Mouse (Mus musculus): ENCODE measurements at regions not wholly inside any gene's neighbourhood (a gene's known extent, or its start where the extent isn't known, plus 50 kb on each side); places are given as distances from the start of the nearest gene placed in this dataset.
A peak's percentile ranks its signal among the peaks of the same experiment; 100 is the strongest.

DNA sequence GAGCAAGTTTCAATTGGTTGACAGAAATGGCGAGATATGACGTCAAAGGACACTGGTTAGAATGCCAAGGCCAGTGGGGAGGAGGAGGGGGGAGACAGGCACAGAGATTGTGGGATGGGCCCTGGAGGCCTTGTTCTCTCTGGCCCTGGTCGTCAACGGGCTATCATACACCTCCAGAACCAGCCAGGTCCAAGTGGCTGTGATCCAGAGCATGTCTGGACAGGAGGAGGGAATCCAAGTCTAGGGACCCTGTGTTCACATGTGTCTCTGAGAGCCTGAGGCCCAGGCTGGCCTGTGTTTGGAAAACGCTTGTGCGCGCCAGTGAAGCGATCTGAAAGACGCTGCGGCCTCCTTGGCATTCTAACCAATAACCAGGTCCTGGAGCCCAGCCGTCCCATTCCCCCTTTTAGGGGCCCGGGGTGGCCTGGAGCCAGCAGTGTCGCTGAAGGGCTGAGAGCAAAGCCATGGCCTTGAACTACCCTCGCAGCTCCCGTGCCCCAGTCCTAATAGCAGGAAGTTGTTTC lies 65.1 kb upstream of the Ppara start:
- WGBS = 31% methylated on average over 15 of the region's 15 CpGs
- peak overlapping the region; percentile 86 for H3K9ac ChIP-seq (replicated peaks; ENCODE audit: low read depth, low read length)
- peak overlapping the region; percentile 85 for H3K4me3 ChIP-seq (ENCODE audit: low read depth, low read length)
- H3K27ac ChIP-seq (ENCODE audit: low read length) = peak overlapping the region; percentile 86
- H3K27me3 ChIP-seq (ENCODE audit: control insufficient read depth, insufficient read depth, low read length) = peaks cover 10% of the 10 kb centered on the region
- H3K36me3 ChIP-seq (ENCODE audit: control insufficient read depth, insufficient read depth, low read length) = no peaks in the 10 kb centered on the region; the same call in 1 of the 2 replicates
- H3K9me3 ChIP-seq (ENCODE audit: control insufficient read depth, low read depth, low read length) = no peaks in the 10 kb centered on the region
- H3K4me2 ChIP-seq (replicated peaks; ENCODE audit: low read depth, low read length) = peak overlapping the region; percentile 86
- peaks cover 17% of the 10 kb centered on the region for H3K4me1 ChIP-seq (ENCODE audit: control insufficient read depth, insufficient read depth, low read length)
- peak; percentile 16; the same call in 1 of the 2 replicates for ATAC-seq (ENCODE audit: insufficient number of reproducible peaks, insufficient read depth, low FRiP score, low read depth)

DNA sequence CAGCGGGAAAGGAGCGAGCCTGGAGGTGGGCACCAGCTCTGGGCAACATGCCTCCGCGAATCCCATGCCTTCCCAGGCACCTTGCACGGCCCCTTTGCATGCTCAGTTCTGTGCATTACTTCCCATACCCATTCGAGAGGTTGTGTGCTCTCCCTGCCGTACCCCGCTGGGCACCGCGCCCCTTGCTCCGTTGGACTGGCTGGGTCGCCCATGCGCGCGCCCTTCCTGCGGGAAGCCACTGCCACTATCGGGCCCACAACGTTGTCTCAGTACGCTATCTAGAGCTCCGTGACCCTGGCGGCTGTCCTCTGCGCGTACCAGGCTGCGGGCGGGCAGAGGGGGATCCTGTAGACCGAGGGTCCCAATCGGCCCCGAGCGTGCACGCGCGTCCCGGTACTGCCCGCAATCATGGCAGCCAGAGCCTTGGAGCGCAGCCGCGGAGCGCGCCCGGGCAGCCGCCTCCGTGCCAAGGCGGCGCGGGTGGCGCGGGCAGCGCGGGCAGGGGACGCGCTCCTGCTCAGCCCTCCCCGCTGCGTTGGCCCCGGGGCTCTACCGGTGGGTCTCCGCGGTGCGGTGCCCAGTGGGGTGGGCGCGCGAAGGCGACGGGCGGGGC lies 64.5 kb upstream of the Ppara start:
- Histone ChIP-seq H3K27ac (ENCODE audit: low read length) (peak overlapping the region; percentile 86), H3K36me3 (ENCODE audit: control insufficient read depth, insufficient read depth, low read length) (no peaks in the 10 kb centered on the region; the same call in 1 of the 2 replicates), H3K9me3 (ENCODE audit: control insufficient read depth, low read depth, low read length) (no peaks in the 10 kb centered on the region), H3K9ac (replicated peaks; ENCODE audit: low read depth, low read length) (peak overlapping the region; percentile 86), H3K4me3 (ENCODE audit: low read depth, low read length) (peak overlapping the region; percentile 85), H3K27me3 (ENCODE audit: control insufficient read depth, insufficient read depth, low read length) (peaks cover 10% of the 10 kb centered on the region), H3K4me2 (replicated peaks; ENCODE audit: low read depth, low read length) (peak overlapping the region; percentile 86), H3K4me1 (ENCODE audit: control insufficient read depth, insufficient read depth, low read length) (peaks cover 17% of the 10 kb centered on the region)
- peak; percentile 64 for ATAC-seq (ENCODE audit: insufficient number of reproducible peaks, insufficient read depth, low FRiP score, low read depth)
- WGBS = 2% methylated on average over 53 of the region's 64 CpGs

DNA sequence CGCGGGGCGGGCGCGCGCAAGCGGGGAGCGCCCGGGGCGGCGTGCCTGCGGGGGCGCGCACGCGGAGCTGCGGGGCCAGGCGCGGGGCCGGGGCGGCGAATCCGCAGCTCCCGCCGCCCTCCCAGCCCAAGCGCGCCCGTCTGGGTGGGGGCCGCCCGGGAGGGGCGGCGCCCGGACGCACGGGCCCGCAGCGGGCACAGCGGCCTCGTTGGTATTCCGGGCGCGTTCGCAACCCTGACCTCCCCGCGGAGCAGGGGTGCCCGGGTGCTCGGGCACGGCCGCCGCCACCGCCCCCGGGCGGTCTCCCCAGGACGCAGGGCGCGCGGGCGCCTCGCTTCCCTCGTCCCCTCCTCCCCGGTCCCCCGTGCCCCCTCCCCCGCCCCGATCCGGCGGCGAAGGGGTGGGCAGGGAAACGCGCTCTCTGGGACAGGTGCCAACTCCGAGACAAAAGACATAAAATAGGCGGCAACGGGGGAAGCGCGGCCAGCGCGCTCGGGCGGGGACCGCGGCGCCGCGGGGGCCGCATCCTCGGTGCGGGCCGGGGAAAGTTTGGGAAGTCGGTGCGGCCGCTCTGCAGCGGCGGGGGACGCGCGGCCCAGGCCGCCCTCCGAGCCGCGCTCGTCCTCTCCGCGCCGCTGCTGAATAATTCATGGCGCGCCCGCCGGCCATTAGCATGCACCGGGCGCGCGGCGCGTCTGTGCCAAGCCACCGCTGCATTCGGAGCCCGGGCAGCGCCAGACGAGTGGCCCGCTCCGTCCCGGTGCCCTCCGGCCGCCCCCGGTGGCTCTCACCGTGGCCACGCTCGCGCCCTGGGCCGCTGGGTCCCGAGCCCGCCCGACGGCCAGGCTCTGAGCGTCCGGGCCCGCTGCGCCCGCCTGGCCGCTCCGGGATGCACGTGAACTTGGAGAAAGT lies 63.7 kb upstream of the Ppara start:
- WGBS = under 1% methylated on average over 71 of the region's 141 CpGs

DNA sequence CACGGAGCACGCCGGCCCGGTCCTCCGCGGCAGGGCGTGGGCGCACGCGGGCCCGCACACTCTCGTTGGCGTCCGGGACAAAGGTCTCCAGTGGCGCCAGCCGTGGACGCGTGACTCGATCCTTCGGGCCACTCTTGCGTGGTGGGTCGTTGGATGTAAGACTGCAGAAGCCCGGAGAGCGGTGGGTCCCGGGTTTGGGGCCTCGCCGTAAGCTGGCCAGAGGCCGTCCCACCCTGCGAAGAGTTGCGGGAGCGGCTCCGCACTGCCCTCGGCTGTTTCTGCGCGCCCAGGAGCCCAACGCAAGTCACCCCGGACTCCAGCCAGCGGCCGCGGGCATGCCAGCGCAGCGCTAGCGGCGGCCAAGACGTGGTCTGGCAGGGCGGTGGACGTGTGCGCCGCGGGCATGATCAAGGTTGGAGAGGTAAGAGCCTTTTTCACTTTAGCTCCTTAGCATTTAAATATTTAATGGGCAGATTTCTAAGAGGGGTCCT lies 63.0 kb upstream of the Ppara start:
- Histone ChIP-seq H3K4me3 (ENCODE audit: low read depth, low read length) (peak overlapping the region; percentile 85), H3K9me3 (ENCODE audit: control insufficient read depth, low read depth, low read length) (no peaks in the 10 kb centered on the region), H3K9ac (replicated peaks; ENCODE audit: low read depth, low read length) (peak overlapping the region; percentile 86), H3K4me1 (ENCODE audit: control insufficient read depth, insufficient read depth, low read length) (peaks cover 17% of the 10 kb centered on the region), H3K36me3 (ENCODE audit: control insufficient read depth, insufficient read depth, low read length) (no peaks in the 10 kb centered on the region; the same call in 1 of the 2 replicates), H3K4me2 (replicated peaks; ENCODE audit: low read depth, low read length) (peak overlapping the region; percentile 86), H3K27ac (ENCODE audit: low read length) (peak overlapping the region; percentile 86; the same call in 1 of the 2 replicates), H3K27me3 (ENCODE audit: control insufficient read depth, insufficient read depth, low read length) (peaks cover 5% of the 10 kb centered on the region)
- ATAC-seq (ENCODE audit: insufficient number of reproducible peaks, insufficient read depth, low FRiP score, low read depth) = no peak
- 3% methylated on average over 50 of the region's 50 CpGs for WGBS

More for the DNA sequence above, 63.7 kb upstream of the Ppara start:
- peak overlapping the region; percentile 86 for H3K9ac ChIP-seq (replicated peaks; ENCODE audit: low read depth, low read length)
- peak overlapping the region; percentile 86 for H3K4me2 ChIP-seq (replicated peaks; ENCODE audit: low read depth, low read length)
- H3K27ac ChIP-seq (ENCODE audit: low read length) = peak overlapping the region; percentile 86
- no peaks in the 10 kb centered on the region for H3K9me3 ChIP-seq (ENCODE audit: control insufficient read depth, low read depth, low read length)
- no peaks in the 10 kb centered on the region; the same call in 1 of the 2 replicates for H3K36me3 ChIP-seq (ENCODE audit: control insufficient read depth, insufficient read depth, low read length)
- H3K27me3 ChIP-seq (ENCODE audit: control insufficient read depth, insufficient read depth, low read length) = peaks cover 10% of the 10 kb centered on the region
- peaks cover 17% of the 10 kb centered on the region for H3K4me1 ChIP-seq (ENCODE audit: control insufficient read depth, insufficient read depth, low read length)
- peak; percentile 66 for ATAC-seq (ENCODE audit: insufficient number of reproducible peaks, insufficient read depth, low FRiP score, low read depth)
- H3K4me3 ChIP-seq (ENCODE audit: low read depth, low read length) = peak overlapping the region; percentile 85

DNA sequence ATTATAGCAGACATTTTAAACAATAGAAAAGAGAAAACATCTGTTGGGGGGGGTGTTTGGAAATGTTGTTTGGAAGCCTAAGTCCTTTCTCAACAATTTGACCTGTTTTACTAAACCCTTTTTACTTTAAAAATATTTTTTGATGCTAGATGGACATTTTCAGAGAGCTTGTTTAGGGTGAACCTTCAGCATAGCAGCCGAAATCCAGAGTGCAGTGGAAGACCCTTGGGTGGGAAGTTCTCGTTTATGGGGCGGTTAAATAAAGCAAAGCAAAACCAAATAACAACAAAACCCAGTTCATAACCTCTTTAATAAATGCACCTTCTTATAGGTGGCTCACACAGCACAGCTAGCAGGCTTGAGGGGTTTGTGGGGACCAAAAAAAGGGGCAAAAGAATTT lies 62.4 kb upstream of the Ppara start:
- H3K4me1 ChIP-seq (ENCODE audit: control insufficient read depth, insufficient read depth, low read length) = peaks cover 17% of the 10 kb centered on the region
- peak overlapping the region; percentile 86 for H3K9ac ChIP-seq (replicated peaks; ENCODE audit: low read depth, low read length)
- no peaks in the 10 kb centered on the region; the same call in 1 of the 2 replicates for H3K36me3 ChIP-seq (ENCODE audit: control insufficient read depth, insufficient read depth, low read length)
- no peaks in the 10 kb centered on the region for H3K9me3 ChIP-seq (ENCODE audit: control insufficient read depth, low read depth, low read length)
- ATAC-seq (ENCODE audit: insufficient number of reproducible peaks, insufficient read depth, low FRiP score, low read depth) = no peak
- peak overlapping the region; percentile 86 for H3K4me2 ChIP-seq (replicated peaks; ENCODE audit: low read depth, low read length)
- 77% methylated on average over 3 of the region's 3 CpGs for WGBS
- H3K4me3 ChIP-seq (ENCODE audit: low read depth, low read length) = peak overlapping the region; percentile 85
- H3K27ac ChIP-seq (ENCODE audit: low read length) = no peak overlapping the region
- H3K27me3 ChIP-seq (ENCODE audit: control insufficient read depth, insufficient read depth, low read length) = peaks cover 5% of the 10 kb centered on the region; the same call in 1 of the 2 replicates

DNA sequence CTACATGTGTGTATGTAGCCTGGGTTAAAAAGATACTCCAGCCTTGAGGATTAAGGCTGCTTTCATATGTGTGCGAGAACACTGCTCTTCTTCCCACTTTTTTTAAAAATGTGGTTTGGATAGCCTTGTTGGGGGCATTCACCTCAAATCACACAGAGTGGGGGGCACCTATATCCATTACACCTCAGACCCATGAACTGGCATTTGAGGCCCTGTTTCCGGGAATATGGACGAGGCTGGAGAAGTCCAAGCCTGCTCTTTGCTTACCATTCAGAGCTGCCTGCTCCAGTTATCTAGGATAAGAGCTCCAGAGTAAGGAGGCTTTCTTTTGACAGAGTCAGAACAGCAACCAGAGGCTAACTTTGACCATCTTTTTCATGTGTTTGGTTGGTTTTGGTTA lies 61.9 kb upstream of the Ppara start:
- Histone ChIP-seq H3K27ac (ENCODE audit: low read length) (no peak overlapping the region), H3K4me1 (ENCODE audit: control insufficient read depth, insufficient read depth, low read length) (peaks cover 17% of the 10 kb centered on the region), H3K4me3 (ENCODE audit: low read depth, low read length) (peak overlapping the region; percentile 85), H3K36me3 (ENCODE audit: control insufficient read depth, insufficient read depth, low read length) (no peaks in the 10 kb centered on the region; the same call in 1 of the 2 replicates), H3K9me3 (ENCODE audit: control insufficient read depth, low read depth, low read length) (no peaks in the 10 kb centered on the region), H3K27me3 (ENCODE audit: control insufficient read depth, insufficient read depth, low read length) (peaks cover 5% of the 10 kb centered on the region; the same call in 1 of the 2 replicates), H3K4me2 (replicated peaks; ENCODE audit: low read depth, low read length) (peak overlapping the region; percentile 86), H3K9ac (replicated peaks; ENCODE audit: low read depth, low read length) (peak overlapping the region; percentile 14; the same call in 1 of the 2 replicates)
- no peak for ATAC-seq (ENCODE audit: insufficient number of reproducible peaks, insufficient read depth, low FRiP score, low read depth)
- WGBS = 70% methylated on average over 3 of the region's 3 CpGs

DNA sequence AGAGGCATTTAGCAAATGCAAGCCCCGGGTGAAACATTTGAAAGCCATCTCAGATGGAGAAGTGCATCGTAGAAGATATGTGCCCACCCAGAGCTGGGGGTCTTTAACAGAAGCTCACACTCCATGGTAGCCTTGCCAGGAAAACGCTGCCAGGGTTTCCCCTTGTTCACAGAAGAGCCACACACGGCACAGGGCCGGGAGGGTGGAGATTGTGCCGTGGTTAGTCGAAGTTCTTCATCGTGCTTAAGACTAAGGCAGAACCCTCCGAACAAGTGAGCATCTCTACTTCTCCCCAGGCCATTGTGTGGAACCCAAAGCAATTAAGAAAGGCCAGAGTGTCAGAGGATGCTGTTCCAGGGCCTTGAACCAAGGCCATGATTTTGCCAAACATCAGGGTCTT lies 61.3 kb upstream of the Ppara start:
- Histone ChIP-seq H3K4me3 (ENCODE audit: low read depth, low read length) (peak overlapping the region; percentile 85), H3K9me3 (ENCODE audit: control insufficient read depth, low read depth, low read length) (no peaks in the 10 kb centered on the region), H3K27me3 (ENCODE audit: control insufficient read depth, insufficient read depth, low read length) (peaks cover 5% of the 10 kb centered on the region; the same call in 1 of the 2 replicates), H3K36me3 (ENCODE audit: control insufficient read depth, insufficient read depth, low read length) (no peaks in the 10 kb centered on the region; the same call in 1 of the 2 replicates), H3K4me1 (ENCODE audit: control insufficient read depth, insufficient read depth, low read length) (peaks cover 17% of the 10 kb centered on the region), H3K27ac (ENCODE audit: low read length) (no peak overlapping the region), H3K9ac (replicated peaks; ENCODE audit: low read depth, low read length) (no peak overlapping the region), H3K4me2 (replicated peaks; ENCODE audit: low read depth, low read length) (peak overlapping the region; percentile 86)
- no peak for ATAC-seq (ENCODE audit: insufficient number of reproducible peaks, insufficient read depth, low FRiP score, low read depth)
- 90% methylated on average over 9 of the region's 9 CpGs for WGBS
